Mouse (Mus musculus): Measurements from ENCODE around the gene Chd2. TPM values are rescaled to one million over a fixed set of nuclear protein-coding genes. Genes with fewer than 3 reads are reported as not detected.
"Not testable (repeated sequence)": the region's sequence is repeated elsewhere in the genome, so short reads cannot be mapped to it uniquely, and the experiment has no call there.

The Chd2 gene
- total and polyA plus RNA-seq, 2 experiments: 20.1 to 40.0 TPM

GRCm38 (mm10) chr7:73519060-73519796 is 22.4 kb downstream of the Chd2 start:
- Histone ChIP-seq H3K79me2 (ENCODE audit: control insufficient read depth, insufficient read depth, low read length) (peaks cover 11% of the 10 kb centered on the region; the same call in 1 of the 2 replicates), H3K36me3 (ENCODE audit: control insufficient read depth, insufficient read depth, low read length) (peaks cover 44% of the 10 kb centered on the region), H3K9ac (ENCODE audit: low read depth, low read length) (no peak overlapping the region), H3K27ac (replicated peaks; ENCODE audit: insufficient read depth, low read depth, low read length) (no peak overlapping the region), H3K4me1 (ENCODE audit: control insufficient read depth, insufficient read depth, low read length) (peaks cover 2% of the 10 kb centered on the region; the same call in 1 of the 2 replicates), H3K4me3 (ENCODE audit: insufficient read depth, low read depth, low read length) (no peak overlapping the region), H3K27me3 (ENCODE audit: control insufficient read depth, insufficient read depth, low read length) (no peaks in the 10 kb centered on the region)
- 92% methylated on average over 16 of the region's 16 CpGs for WGBS
- no peak for DNase-seq (ENCODE audit: extremely low read depth, low read depth, low spot score)
- TF ChIP-seq POLR2A (IDR thresholded peaks at IDR 0.05; ENCODE audit: extremely low read depth, insufficient read depth, low read length) (no peak), CTCF (IDR thresholded peaks at IDR 0.05; ENCODE audit: low read depth, low read length) (no peak)

GRCm38 (mm10) chr7:73518373-73518980 is 23.2 kb downstream of the Chd2 start:
- not testable (repeated sequence) for H3K27ac ChIP-seq (replicated peaks; ENCODE audit: insufficient read depth, low read depth, low read length); DNase-seq (ENCODE audit: extremely low read depth, low read depth, low spot score); H3K4me1 ChIP-seq (ENCODE audit: control insufficient read depth, insufficient read depth, low read length); H3K79me2 ChIP-seq (ENCODE audit: control insufficient read depth, insufficient read depth, low read length); H3K27me3 ChIP-seq (ENCODE audit: control insufficient read depth, insufficient read depth, low read length); H3K9ac ChIP-seq (ENCODE audit: low read depth, low read length); H3K4me3 ChIP-seq (ENCODE audit: insufficient read depth, low read depth, low read length)
- WGBS: 93% methylated on average over 6 of the region's 6 CpGs
- H3K36me3 ChIP-seq (ENCODE audit: control insufficient read depth, insufficient read depth, low read length): peaks cover 47% of the 10 kb centered on the region

GRCm38 (mm10) chr7:73517432-73518054 is 24.1 kb downstream of the Chd2 start:
- H3K36me3 ChIP-seq (ENCODE audit: control insufficient read depth, insufficient read depth, low read length): peaks cover 53% of the 10 kb centered on the region
- no peak overlapping the region for H3K9ac ChIP-seq (ENCODE audit: low read depth, low read length)
- 9% methylated on average over 1 of the region's 1 CpGs for WGBS
- no peak overlapping the region for H3K27ac ChIP-seq (replicated peaks; ENCODE audit: insufficient read depth, low read depth, low read length)
- peak; percentile 35 for DNase-seq (ENCODE audit: extremely low read depth, low read depth, low spot score)
- TF ChIP-seq POLR2A (IDR thresholded peaks at IDR 0.05; ENCODE audit: extremely low read depth, insufficient read depth, low read length) (no peak), CTCF (IDR thresholded peaks at IDR 0.05; ENCODE audit: low read depth, low read length) (no peak)
- no peak overlapping the region for H3K4me3 ChIP-seq (ENCODE audit: insufficient read depth, low read depth, low read length)
- H3K27me3 ChIP-seq (ENCODE audit: control insufficient read depth, insufficient read depth, low read length): no peaks in the 10 kb centered on the region
- peaks cover 9% of the 10 kb centered on the region; the same call in 1 of the 2 replicates for H3K79me2 ChIP-seq (ENCODE audit: control insufficient read depth, insufficient read depth, low read length)
- H3K4me1 ChIP-seq (ENCODE audit: control insufficient read depth, insufficient read depth, low read length): peaks cover 2% of the 10 kb centered on the region; the same call in 1 of the 2 replicates

GRCm38 (mm10) chr7:73516820-73517219 is 24.8 kb downstream of the Chd2 start:
- Histone ChIP-seq H3K9ac (ENCODE audit: low read depth, low read length) (no peak overlapping the region), H3K79me2 (ENCODE audit: control insufficient read depth, insufficient read depth, low read length) (peaks cover 9% of the 10 kb centered on the region; the same call in 1 of the 2 replicates)

GRCm38 (mm10) chr7:73514560-73514959 is 27.1 kb downstream of the Chd2 start:
- Histone ChIP-seq H3K27me3 (ENCODE audit: control insufficient read depth, insufficient read depth, low read length) (no peaks in the 10 kb centered on the region), H3K36me3 (ENCODE audit: control insufficient read depth, insufficient read depth, low read length) (peaks cover 77% of the 10 kb centered on the region), H3K79me2 (ENCODE audit: control insufficient read depth, insufficient read depth, low read length) (peaks cover 6% of the 10 kb centered on the region; the same call in 1 of the 2 replicates), H3K9ac (ENCODE audit: low read depth, low read length) (no peak overlapping the region), H3K4me1 (ENCODE audit: control insufficient read depth, insufficient read depth, low read length) (peaks cover 2% of the 10 kb centered on the region; the same call in 1 of the 2 replicates), H3K27ac (replicated peaks; ENCODE audit: insufficient read depth, low read depth, low read length) (no peak overlapping the region), H3K4me3 (ENCODE audit: insufficient read depth, low read depth, low read length) (no peak overlapping the region)
- DNase-seq (ENCODE audit: extremely low read depth, low read depth, low spot score): no peak
- 92% methylated on average over 4 of the region's 4 CpGs for WGBS
- no peak for TF ChIP-seq POLR2A (IDR thresholded peaks at IDR 0.05; ENCODE audit: extremely low read depth, insufficient read depth, low read length)
- TF ChIP-seq CTCF (IDR thresholded peaks at IDR 0.05; ENCODE audit: low read depth, low read length): no peak

More at GRCm38 (mm10) chr7:73516820-73517219, 24.8 kb downstream of the Chd2 start:
- H3K36me3 ChIP-seq (ENCODE audit: control insufficient read depth, insufficient read depth, low read length): peaks cover 59% of the 10 kb centered on the region
- no peak for TF ChIP-seq CTCF (IDR thresholded peaks at IDR 0.05; ENCODE audit: low read depth, low read length)
- TF ChIP-seq POLR2A (IDR thresholded peaks at IDR 0.05; ENCODE audit: extremely low read depth, insufficient read depth, low read length): no peak
- no peaks in the 10 kb centered on the region for H3K27me3 ChIP-seq (ENCODE audit: control insufficient read depth, insufficient read depth, low read length)
- H3K4me1 ChIP-seq (ENCODE audit: control insufficient read depth, insufficient read depth, low read length): peaks cover 2% of the 10 kb centered on the region; the same call in 1 of the 2 replicates
- H3K27ac ChIP-seq (replicated peaks; ENCODE audit: insufficient read depth, low read depth, low read length): no peak overlapping the region
- no peak overlapping the region for H3K4me3 ChIP-seq (ENCODE audit: insufficient read depth, low read depth, low read length)
- DNase-seq (ENCODE audit: extremely low read depth, low read depth, low spot score): no peak
- WGBS: 93% methylated on average over 5 of the region's 5 CpGs

Measured in liver, adult 2 months (tissue).